Mouse (Mus musculus): ENCODE data around the gene Polq.

DNA sequence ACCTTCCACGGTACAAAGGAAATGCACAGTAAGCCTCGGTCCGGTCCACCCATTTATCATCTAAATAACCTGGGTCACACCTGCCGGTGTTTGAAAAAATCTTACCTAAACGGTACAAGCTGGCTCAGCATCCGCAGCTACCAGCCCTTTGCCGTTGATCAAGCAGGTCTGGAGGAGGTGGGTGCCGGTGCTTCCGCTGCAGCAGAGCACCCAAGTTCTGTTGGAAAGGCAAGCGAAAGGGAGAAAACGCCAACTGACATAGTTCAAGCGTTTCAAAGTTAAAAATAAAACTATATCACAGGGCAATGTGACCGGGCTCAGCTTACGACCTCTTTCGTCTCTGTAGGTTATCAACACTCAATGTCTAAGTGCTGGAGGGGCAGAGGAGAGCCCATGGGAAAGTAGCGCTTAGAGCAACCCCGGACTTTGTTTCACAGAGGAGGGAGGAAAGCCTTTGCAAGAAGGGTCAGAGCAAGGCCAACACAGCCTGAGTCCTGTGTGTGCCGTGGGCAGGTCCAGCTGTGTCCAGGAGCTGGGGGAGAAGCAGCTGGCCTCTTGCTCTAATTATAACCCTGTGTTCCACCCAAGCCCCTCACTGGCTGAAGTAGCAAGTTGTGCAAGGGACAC lies 21.5 kb upstream of the Polq start, which contains the start of gene Fbxo40:
- TF ChIP-seq POLR2A (IDR thresholded peaks at IDR 0.05; ENCODE audit: insufficient read length, low read depth), result no peak
- TF ChIP-seq MAX (IDR thresholded peaks at IDR 0.05; ENCODE audit: low read depth), result no peak
- peak in 2 of 3 experiments; percentile 12 to 69 for TF ChIP-seq MYOG (IDR thresholded peaks at IDR 0.05; ENCODE audit: control insufficient read depth in 1 of 3, insufficient read depth in 1 of 3, insufficient read length in 2 of 3, low read depth in 2 of 3)
- TF ChIP-seq SRF (IDR thresholded peaks at IDR 0.05; ENCODE audit: control insufficient read depth, insufficient read length, low read depth), result no peak
- TF ChIP-seq E2F4 (IDR thresholded peaks at IDR 0.05; ENCODE audit: insufficient read depth), result no peak
